Mouse (Mus musculus) embryonic facial prominence, embryonic 11.5 days (tissue): ENCODE data around the gene Tmem135. TPM values are rescaled to one million over a fixed set of nuclear protein-coding genes. Genes with fewer than 3 reads are reported as not detected.
"Not testable (repeated sequence)": the region's sequence is repeated elsewhere in the genome, so short reads cannot be mapped to it uniquely, and the experiment has no call there.

ENCODE experiments used
- ATAC-seq: fragments of 200-750 bp; cut with Nextera tagmentation; replicated peaks from 2 replicates; pipeline ENCODE4 v1.8.0; 2017; ENCODE audit warnings: low read depth; ENCODE audit not compliant: insufficient number of reproducible peaks, low FRiP score, low TSS enrichment
- DNase-seq: peaks from one replicate; pipeline ENCODE4 v3.0.0-alpha.2; 2015; ENCODE audit warnings: low spot score
- H3K27ac ChIP-seq: fragments of 300-500 bp; sonication (generic); replicated peaks from 2 replicates; pipeline ENCODE4 v1.5.1; 2014; ENCODE audit warnings: mild to moderate bottlenecking, low read depth, low read length, control low read depth
- H3K27me3 ChIP-seq: fragments of 300-500 bp; sonication (generic); 2 replicates; pipeline ENCODE4 v1.6.1; 2014; ENCODE audit warnings: mild to moderate bottlenecking, low read length, moderate library complexity, mixed read lengths; ENCODE audit not compliant: control insufficient read depth, insufficient read depth
- H3K36me3 ChIP-seq: fragments of 300-500 bp; sonication (generic); replicated peaks from 2 replicates; pipeline ENCODE4 v1.6.1; 2014; ENCODE audit warnings: low read depth, mild to moderate bottlenecking, low read length, moderate library complexity, mixed read lengths; ENCODE audit not compliant: control insufficient read depth, insufficient read depth
- H3K4me1 ChIP-seq: fragments of 300-500 bp; sonication (generic); 2 replicates; pipeline ENCODE4 v1.6.1; 2014; ENCODE audit warnings: low read length, mixed read lengths; ENCODE audit not compliant: control insufficient read depth, insufficient read depth
- H3K4me2 ChIP-seq: fragments of 300-500 bp; sonication (generic); 2 replicates; pipeline ENCODE4 v1.6.1; 2014; ENCODE audit warnings: low read depth, mild to moderate bottlenecking, control low read depth, low read length, moderate library complexity
- H3K4me3 ChIP-seq: fragments of 300-500 bp; sonication (generic); 2 replicates; pipeline ENCODE4 v1.5.1; 2014; ENCODE audit warnings: low read depth, low read length, control low read depth
- H3K9ac ChIP-seq: fragments of 300-500 bp; sonication (generic); replicated peaks from 2 replicates; pipeline ENCODE4 v1.6.1; 2014; ENCODE audit warnings: mild to moderate bottlenecking, control low read depth, low read length
- H3K9me3 ChIP-seq: fragments of 300-500 bp; sonication (generic); replicated peaks from 2 replicates; pipeline ENCODE4 v1.6.1; 2016; ENCODE audit warnings: mild to moderate bottlenecking, low read length, inconsistent platforms, mixed read lengths; ENCODE audit not compliant: control insufficient read depth
- WGBS: fragments of 180-500 bp; shearing (Covaris S2); extraction: QIAGEN DNeasy Blood & Tissue Kit; methylation state at CpG from one replicate; pipeline ENCODE4 v1.1.7; 2014; 5-methylcytosine and 5-hydroxymethylcytosine counted together
- polyA plus RNA-seq: library from polyadenylated mRNA; unstranded; fragments of >200 nt; fragmentation: Nextera tagmentation; extraction: Ambion mirVana; gene quantifications from 2 replicates; pipeline ENCODE4 v1.2.1, GENCODE M21; 2014

The Tmem135 gene
- polyA plus RNA-seq, 1 experiment from 2014 or later = 18.5 TPM

- Histone ChIP-seq H3K4me1 (no peaks in the 10 kb centered on the region), H3K4me2 (no peak overlapping the region), H3K4me3 (no peak overlapping the region), H3K27ac (no peak overlapping the region), H3K9ac (no peak overlapping the region), H3K27me3 (no peaks in the 10 kb centered on the region), H3K9me3 (no peaks in the 10 kb centered on the region), H3K36me3 (no peaks in the 10 kb centered on the region)
- 84% methylated on average over 5 of the region's 5 CpGs for WGBS
- ATAC-seq (no peak), DNase-seq (no peak)
Measured at GRCm38 (mm10) chr7:89326202-89326601, 77.8 kb downstream of the Tmem135 start.

DNA sequence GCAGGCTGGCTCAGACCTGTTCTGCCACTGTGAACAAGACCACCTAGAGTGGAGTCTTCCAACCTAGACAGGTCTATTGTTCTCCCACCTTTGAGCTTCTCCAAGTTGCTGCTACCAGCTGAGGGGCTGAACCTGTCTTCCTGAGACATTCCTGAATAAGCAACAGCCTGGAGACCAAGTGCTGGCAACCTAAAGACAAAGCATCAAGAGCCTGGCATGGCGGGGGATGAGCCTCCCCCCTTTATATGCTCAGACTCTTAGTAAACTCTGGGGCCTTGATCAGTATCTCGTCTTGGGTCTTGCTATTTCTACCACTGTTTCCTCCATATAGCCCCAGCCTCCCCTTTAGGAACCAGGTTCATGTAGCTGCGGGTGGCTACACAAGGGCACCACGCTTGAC lies 81.3 kb downstream of the Tmem135 start:
- DNase-seq, H3K27me3 ChIP-seq, H3K27ac ChIP-seq, H3K9ac ChIP-seq, H3K4me1 ChIP-seq, ATAC-seq, H3K4me2 ChIP-seq, H3K9me3 ChIP-seq, H3K4me3 ChIP-seq, H3K36me3 ChIP-seq: not testable (repeated sequence)
- 82% methylated on average over 4 of the region's 4 CpGs for WGBS

GRCm38 (mm10) chr7:89319351-89319750 lies 84.7 kb downstream of the Tmem135 start:
- H3K4me1 ChIP-seq = no peaks in the 10 kb centered on the region
- H3K36me3 ChIP-seq = no peaks in the 10 kb centered on the region
- no peaks in the 10 kb centered on the region for H3K9me3 ChIP-seq
- no peak overlapping the region for H3K9ac ChIP-seq
- no peak for ATAC-seq
- 84% methylated on average over 1 of the region's 1 CpGs for WGBS
- H3K27me3 ChIP-seq = no peaks in the 10 kb centered on the region
- no peak overlapping the region for H3K4me2 ChIP-seq
- DNase-seq = no peak
- no peak overlapping the region for H3K4me3 ChIP-seq
- H3K27ac ChIP-seq = no peak overlapping the region

- not testable (repeated sequence) for H3K27me3 ChIP-seq, H3K9ac ChIP-seq, H3K9me3 ChIP-seq, H3K4me1 ChIP-seq, H3K4me3 ChIP-seq, H3K4me2 ChIP-seq, ATAC-seq, DNase-seq, H3K27ac ChIP-seq, H3K36me3 ChIP-seq
- 67% methylated on average over 1 of the region's 1 CpGs for WGBS
Measured at GRCm38 (mm10) chr7:89317088-89317487, 86.9 kb downstream of the Tmem135 start.

DNA sequence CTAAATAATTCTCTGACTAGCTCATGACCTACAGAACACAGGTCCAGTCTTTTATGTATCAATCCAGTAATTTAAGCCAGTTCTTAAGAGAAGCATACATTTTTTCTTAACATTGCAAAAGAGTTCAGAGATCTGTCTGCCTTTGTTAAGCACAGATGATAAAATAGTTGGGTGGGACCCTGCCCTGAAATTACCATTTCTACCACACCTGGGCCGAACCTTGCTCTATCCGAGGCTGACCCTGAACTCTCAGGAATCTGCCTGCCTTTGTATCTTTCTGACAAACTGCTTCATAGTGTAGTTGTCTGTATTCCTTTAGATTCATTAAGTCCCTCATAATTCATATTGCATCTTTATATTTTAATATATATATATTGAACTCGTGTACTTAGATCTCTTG lies 87.9 kb downstream of the Tmem135 start:
- ATAC-seq = no peak
- Histone ChIP-seq H3K9me3 (no peaks in the 10 kb centered on the region), H3K9ac (no peak overlapping the region), H3K4me2 (no peak overlapping the region), H3K4me3 (no peak overlapping the region), H3K27me3 (no peaks in the 10 kb centered on the region), H3K27ac (no peak overlapping the region), H3K36me3 (no peaks in the 10 kb centered on the region), H3K4me1 (no peaks in the 10 kb centered on the region)
- DNase-seq = no peak
- 88% methylated on average over 3 of the region's 3 CpGs for WGBS

- Histone ChIP-seq H3K9ac (no peak overlapping the region), H3K4me3 (no peak overlapping the region), H3K36me3 (no peaks in the 10 kb centered on the region), H3K27ac (no peak overlapping the region), H3K4me1 (no peaks in the 10 kb centered on the region), H3K27me3 (no peaks in the 10 kb centered on the region), H3K4me2 (no peak overlapping the region), H3K9me3 (no peaks in the 10 kb centered on the region)
- DNase-seq (no peak), ATAC-seq (no peak)
- 93% methylated on average over 1 of the region's 1 CpGs for whole genome bisulfite sequencing
Measured at GRCm38 (mm10) chr7:89311555-89311954, 92.5 kb downstream of the Tmem135 start.

- Histone ChIP-seq H3K36me3 (no peaks in the 10 kb centered on the region), H3K9me3 (no peaks in the 10 kb centered on the region), H3K27ac (no peak overlapping the region), H3K4me2 (no peak overlapping the region), H3K4me3 (no peak overlapping the region), H3K27me3 (no peaks in the 10 kb centered on the region), H3K4me1 (no peaks in the 10 kb centered on the region), H3K9ac (no peak overlapping the region)
- DNase-seq = no peak
- ATAC-seq = no peak
- 56% methylated on average over 3 of the region's 3 CpGs for WGBS
Measured at GRCm38 (mm10) chr7:89308926-89309325, 95.1 kb downstream of the Tmem135 start.

DNA sequence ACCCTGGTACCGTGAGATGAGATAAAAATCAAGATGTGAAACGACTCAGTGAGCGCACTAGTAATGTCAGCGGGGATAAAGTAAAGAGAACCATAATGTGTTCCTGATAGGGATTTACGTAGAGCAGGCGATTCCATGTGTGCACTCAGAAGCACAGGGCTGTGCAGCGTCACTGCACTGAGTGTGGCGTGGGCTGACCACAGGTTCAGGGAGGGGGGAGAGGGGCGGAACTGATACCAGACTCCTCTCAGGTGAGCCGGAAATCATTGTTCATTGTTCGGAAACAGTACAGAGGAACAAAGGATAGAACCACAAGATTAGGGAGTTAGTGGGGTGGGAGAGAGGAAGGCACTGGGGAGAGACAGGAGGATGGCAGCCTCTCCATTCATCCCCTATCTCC lies 95.8 kb downstream of the Tmem135 start:
- Histone ChIP-seq H3K4me2 (no peak overlapping the region), H3K27ac (no peak overlapping the region), H3K36me3 (no peaks in the 10 kb centered on the region), H3K4me3 (no peak overlapping the region), H3K27me3 (no peaks in the 10 kb centered on the region), H3K9ac (no peak overlapping the region), H3K4me1 (no peaks in the 10 kb centered on the region), H3K9me3 (no peaks in the 10 kb centered on the region)
- 87% methylated on average over 11 of the region's 11 CpGs for WGBS
- DNase-seq = no peak
- no peak for ATAC-seq
